Mouse (Mus musculus): ENCODE data around the gene Spert. TPM values are rescaled to one million over a fixed set of nuclear protein-coding genes. Genes with fewer than 3 reads are reported as not detected.

Spert gene
- polyA plus RNA-seq (2014; fragmentation: Illumina TruSeq; extraction: RNeasy Lipid Tissue Mini Kit (QIAGEN cat#74804); ENCODE audit: insufficient read depth, low read depth, low replicate concordance): not detected

GRCm38 (mm10) chr14:75592978-75593377, at the start of gene Spert:
Gene Spert (minus strand): TSS chr14:75593116.

GRCm38 (mm10) chr14:75642080-75642479, 49.2 kb upstream of the Spert start, which contains the start of gene Erich6b:
Gene Erich6b (plus strand): TSS chr14:75642259.

Other genes with a start within 250 kb of the Spert start
- not detected for gene Siah3, start 137.1 kb downstream of the Spert start, polyA plus RNA-seq (2014; fragmentation: Illumina TruSeq; extraction: RNeasy Lipid Tissue Mini Kit (QIAGEN cat#74804); ENCODE audit: insufficient read depth, low read depth, low replicate concordance)
- gene Erich6b, start 49.1 kb upstream of the Spert start, polyA plus RNA-seq (2014; fragmentation: Illumina TruSeq; extraction: RNeasy Lipid Tissue Mini Kit (QIAGEN cat#74804); ENCODE audit: insufficient read depth, low read depth, low replicate concordance): not detected
- gene Cog3, start 161.4 kb upstream of the Spert start, polyA plus RNA-seq (2014; fragmentation: Illumina TruSeq; extraction: RNeasy Lipid Tissue Mini Kit (QIAGEN cat#74804); ENCODE audit: insufficient read depth, low read depth, low replicate concordance): 12.6 TPM
- 5.4 TPM for gene Slc25a30, start 193.9 kb upstream of the Spert start, polyA plus RNA-seq (2014; fragmentation: Illumina TruSeq; extraction: RNeasy Lipid Tissue Mini Kit (QIAGEN cat#74804); ENCODE audit: insufficient read depth, low read depth, low replicate concordance)

Data from lung, adult 10 weeks (tissue).